Mouse (Mus musculus): ENCODE measurements around the gene Rpl19.

Gene Rpl19

DNA sequence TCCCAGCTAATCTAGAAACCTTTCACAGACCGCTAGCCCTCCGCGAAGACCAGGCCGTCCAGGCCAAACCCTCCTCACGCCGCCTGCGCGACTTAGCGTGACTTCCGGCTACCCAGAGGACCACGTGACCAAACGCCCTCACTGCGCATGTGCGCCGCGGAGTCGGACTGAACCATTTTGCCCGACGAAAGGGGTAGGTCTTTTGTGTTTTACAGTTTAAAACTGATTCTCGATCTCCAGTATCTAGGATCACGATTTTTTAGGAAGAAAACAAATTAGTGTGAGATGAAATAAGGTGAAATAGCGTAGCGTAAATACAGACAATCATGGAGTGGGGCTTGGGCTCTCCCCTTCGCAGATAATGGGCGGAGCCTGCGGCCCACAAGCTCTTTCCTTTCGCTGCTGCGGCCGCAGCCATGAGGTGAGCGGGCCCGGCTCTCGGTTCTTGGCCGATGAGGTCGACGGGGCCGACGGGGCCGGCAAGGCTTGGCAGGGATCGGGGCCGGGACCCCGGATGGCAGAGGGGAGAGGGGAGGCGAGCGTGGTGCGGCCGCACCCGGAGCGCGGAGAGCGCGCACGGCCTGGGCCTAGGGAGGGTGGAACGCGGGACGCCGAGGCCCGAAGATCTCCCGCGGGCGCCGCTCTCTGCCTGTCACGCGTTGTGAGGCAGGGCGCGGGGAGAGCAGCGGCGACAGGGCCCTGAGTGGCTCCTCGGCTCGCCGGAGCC lies at the start of gene Rpl19:
Gene Rpl19, plus strand, starts transcription at position 141 of the 727 bp plus-strand sequence.
- peak; percentile 85 for DNase-seq (ENCODE audit: low read depth, low spot score)

DNA sequence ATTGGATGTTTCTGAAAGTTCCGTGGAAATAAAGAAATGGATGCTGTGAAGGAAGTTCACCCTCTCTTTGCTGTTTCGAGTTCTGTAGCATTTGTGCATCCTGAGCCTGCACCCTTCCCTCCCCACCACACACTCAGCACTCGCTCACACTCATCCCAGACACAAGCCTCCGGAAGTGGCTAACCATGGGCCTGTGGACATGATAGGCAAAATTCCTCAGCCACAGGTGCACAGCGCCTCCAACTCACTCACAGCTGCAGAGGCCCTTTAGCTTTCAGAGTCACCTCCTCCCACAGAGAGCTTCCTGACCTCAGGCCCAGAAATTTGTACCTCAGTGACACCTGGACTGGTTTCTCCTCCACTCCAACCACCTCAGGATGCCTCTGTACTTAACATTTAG lies 48.7 kb upstream of the Rpl19 start:
- no peak for DNase-seq (ENCODE audit: low read depth, low spot score)

DNA sequence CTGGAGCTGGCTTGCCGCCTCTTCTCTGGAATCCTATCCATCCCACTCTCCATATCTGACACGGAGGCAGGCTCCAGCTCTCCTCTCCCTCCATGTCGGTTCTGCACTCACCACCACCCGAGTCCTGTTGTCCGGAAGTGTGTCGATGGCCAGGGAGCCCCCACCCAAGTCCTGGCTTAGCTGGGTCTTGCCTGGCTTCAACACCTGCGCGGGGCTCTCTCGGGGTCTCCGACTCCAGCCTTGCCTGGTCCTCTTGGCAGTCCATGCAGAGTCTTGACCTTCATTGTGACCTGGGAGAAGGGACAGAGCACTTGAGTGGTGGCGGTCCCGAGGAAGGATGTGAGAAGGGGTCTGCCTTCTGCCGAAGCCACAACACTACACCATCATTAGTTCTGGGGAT lies 48.1 kb upstream of the Rpl19 start:
- DNase-seq (ENCODE audit: low read depth, low spot score) = no peak

DNA sequence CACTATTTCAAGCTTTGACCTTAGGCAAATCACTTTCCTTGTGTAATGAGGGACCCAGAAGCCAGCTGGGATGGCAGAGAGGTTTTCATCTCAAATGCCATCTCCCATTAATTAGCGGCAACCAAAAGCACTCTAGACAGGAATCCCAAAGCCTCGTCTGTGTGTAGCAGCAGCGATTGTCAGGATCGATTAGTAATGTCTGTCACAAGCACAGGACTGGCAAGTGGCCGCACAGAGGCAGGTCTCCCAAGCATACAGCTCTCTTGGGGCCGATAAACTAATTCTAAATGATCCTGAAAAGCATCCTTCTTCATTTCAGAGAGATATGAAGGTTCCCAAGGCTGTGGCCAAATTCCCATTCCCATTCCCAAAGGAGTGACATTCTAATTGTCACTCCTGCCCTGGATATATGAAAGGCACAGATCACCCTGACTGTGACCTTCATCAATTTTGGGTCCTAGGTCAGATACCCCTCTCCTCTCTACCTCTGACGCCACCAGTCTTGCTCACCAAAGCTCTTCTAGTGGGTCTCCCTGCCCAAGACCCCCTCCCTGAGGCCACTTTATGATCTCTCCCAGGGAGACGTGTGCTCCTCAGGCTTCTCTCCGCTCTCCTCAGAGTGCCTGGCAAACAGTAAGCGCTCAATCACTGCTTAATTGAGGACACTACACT lies 46.5 kb upstream of the Rpl19 start:
- DNase-seq (ENCODE audit: low read depth, low spot score) = no peak

DNA sequence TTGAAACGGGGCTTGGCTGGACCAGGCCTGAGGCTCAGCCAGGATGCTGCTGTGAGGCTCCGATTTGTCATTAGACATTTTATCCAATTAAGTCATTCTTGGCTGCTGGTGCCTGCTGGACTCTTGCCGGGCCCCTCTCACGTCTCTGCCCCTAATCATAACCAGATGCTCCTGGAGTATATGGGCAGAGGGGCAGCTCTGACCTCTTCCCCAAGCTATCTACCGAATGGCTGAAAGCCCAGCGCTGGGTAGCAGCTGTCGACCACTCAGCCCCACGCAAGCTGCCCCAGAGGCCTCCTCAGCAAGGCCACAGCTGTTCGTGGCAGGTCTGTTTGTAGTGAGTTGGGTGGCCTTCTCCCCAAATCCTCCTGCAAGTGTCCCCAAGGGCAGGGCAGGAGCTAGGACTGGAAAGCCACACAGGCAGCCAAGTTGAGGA lies 46.0 kb upstream of the Rpl19 start:
- DNase-seq (ENCODE audit: low read depth, low spot score) = no peak

DNA sequence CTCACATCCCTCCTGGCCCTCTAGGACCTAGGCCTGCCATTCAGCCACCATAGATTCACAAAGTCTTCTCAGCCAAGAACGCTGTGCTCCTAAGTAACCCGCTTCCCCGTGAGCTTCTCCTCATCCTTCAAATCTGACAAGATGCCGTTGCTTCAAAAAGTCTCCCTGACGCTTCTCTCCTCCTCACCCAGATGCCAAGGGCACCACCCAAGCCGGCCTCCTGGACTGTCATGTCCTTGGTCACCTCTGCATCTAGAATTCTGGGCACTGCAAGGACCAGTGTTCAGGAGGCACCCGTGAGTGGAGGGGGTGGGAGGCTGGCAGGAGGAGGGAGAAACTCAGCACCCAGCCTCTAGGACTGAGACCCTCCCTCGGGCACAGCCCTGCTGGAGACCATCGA lies 43.8 kb upstream of the Rpl19 start:
- DNase-seq (ENCODE audit: low read depth, low spot score) = no peak

DNA sequence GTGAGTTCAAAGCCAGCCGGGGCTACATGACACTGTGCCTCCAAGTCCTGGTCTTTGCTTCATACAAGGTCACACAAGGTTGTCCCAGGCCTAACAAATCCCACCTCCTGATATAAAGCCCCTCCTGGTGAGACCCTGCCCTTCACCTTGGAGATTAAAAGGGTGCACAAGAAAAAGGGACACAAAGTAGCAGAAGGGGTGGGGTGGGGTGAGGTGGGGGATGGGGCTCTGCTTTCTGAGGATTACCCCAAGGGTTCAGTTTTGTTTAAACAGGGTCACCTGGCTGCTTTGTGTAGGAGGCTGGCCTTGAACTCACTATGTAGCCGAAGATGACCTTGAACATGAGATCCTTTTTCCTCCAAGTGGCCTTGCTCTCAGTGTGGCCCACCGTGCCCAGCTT lies 43.0 kb upstream of the Rpl19 start:
- no peak for DNase-seq (ENCODE audit: low read depth, low spot score)

DNA sequence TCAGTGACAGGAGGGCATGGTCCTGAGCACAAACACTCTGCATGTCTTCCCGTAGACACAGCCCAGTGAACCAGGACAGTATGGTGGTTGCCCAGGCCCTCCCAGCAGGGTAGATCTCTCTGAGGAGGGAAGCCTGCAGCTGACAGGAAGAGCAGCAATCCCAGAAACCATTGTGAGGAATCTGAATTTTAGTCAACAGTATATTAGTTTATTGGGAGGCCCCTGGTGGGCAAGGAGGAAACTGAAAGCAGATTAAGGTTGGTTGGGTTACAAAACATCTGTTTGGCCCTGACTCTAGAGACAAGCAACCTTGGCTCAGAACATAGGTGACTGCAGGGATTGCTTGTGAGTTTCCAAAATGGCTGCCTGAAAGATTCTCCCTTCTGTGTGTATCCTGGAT lies 42.5 kb upstream of the Rpl19 start:
- no peak for DNase-seq (ENCODE audit: low read depth, low spot score)

DNA sequence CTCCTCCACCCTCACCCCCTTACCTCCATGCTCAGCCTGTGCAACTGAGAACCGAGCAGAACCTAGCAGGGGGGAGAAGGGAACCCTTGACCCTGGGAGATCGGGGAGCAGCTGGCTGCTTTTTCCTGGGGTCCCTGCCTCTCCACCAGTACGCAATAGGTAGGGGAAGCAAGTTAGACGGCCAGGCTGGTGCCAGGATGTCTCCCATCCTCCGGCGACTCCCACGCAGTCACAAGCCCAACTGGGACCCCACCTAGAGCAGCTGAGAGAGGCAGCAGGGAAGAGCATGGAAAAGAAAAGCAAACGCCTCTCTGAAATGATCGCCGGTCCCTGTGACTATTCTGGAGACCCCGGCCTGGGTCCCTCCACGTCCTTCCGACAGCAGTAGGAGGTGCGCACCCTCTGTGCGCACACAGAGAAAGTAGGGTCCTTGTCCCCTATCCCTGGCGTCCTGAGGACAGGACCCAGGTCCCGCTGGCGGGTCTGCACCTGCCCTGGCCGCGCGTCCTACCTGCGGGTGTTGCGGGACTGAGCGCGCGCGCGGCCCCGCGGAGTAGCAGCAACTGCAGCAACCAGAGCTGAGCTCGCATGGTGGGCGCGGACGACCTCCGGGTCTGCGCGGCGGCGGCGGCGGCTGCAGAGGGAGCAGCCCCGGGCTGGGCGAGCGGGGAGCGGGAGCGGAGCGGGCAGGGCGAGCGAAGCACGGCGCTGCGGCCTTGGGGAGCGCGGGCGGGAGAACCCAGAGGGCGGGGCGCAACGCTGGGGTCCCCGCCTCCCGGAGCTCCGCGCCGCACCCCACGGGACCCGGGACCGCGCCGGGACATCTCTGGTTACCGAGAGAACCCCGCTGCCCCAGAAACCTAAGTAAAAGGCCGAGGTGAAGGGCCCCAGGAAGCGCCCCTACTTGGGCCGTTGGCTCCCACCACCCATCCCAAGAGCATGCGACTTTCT lies 40.5 kb upstream of the Rpl19 start, which contains the start of gene Plxdc1:
Gene Plxdc1, minus strand, starts transcription at position 718 of the 951 bp plus-strand sequence.
- DNase-seq (ENCODE audit: low read depth, low spot score) = no peak

DNA sequence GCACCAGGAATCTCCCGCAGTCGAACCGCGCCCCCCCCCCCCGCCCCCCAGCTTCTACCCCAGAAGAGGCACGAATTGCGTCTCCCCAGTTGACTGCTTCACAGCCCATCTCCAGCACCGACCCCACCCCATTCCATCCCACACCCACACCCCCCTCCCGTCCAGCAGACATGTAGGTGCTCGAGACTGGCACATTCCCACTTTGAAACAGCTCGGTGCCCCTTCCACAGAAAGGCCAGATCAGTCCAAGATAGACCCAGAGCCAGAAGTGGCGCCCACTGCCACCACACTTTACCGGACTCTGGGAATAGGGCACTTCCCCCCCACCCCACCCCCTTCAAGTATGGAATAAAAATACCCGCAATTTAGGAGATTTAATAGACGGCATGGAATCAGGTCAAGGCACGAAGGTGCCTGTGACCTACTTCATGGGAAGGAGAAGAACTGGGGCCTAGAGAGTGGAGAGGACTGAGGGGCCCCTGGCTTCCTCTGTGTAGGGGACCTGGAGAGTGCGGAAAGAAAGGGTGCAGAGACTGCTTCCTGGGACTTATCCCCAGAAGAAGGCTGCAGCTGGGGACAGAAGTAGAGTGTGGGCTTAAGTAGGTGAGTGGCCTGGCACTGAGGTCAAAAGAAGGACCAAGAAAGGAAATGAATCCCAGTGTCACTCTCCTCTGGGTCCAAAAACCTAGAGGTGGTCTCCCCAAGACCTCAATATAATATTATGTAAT lies 39.6 kb upstream of the Rpl19 start:
- no peak for DNase-seq (ENCODE audit: low read depth, low spot score)

DNA sequence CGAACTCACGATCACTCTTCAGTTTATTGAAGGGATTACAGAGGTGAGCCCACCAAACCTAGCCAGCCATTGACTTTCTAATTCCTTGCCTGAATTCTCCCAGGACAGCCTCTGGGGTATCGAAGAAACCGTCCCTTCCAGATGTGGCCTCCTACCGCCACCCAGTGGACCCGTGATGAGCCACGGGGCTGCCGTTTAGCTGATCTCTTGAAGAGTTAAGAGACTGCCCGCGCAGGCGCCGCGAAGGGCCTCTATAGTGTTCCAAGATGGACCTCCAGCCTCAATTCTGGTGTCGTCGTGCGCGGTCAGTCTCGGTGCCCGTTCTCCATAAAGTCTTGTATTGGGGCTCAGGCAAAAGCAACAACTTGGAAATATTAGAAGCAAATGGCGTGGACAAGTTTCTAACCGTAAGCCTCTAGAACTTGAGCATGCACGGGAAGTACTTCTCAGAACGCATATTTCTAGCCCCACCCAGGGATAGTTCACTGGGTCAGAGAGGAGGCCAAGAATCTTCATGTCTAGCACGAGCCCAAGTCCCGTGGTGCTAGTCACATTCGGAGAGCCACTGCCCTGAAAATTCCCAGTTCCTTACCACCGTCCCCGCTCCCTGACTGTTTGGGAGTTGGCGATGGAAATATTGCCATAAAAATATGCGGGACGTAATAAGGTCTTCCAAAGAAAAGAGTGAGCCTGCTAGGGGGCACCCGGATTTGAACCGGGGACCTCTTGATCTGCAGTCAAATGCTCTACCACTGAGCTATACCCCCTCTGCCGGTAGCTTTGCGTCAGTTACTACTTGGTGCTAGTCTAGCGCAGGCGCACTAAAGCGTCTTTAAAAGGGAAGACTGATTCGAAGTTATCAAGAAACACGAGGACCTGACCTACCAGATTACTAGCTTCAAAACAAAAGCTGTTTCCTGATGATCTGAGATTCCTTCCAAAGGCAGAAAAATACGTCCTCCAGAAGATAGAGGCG lies 38.7 kb upstream of the Rpl19 start:
- peak; percentile 86 for DNase-seq (ENCODE audit: low read depth, low spot score)

DNA sequence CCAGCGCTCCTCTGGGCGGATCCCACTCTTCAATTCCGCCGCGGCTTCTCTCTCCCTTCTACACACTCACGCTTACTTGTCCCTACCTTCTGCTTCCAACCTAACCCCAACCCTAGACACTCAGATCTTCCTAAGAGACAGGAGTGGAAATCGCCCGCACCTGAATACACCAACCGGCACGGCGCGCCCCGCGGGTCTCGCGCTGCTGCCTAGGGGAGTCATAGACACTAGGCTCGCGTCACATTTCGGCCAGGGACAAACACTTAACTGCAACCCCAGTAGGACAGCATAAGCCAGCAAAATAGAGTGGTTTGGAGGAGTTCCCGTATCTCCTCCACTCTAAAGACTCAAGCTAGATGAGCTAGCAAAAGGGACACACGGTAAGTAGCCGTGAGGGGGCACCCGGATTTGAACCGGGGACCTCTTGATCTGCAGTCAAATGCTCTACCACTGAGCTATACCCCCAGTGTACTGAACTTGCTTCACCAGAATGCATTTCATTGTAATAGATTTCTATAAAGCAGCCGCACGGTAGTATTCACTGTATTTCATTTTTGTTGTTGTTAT lies 37.9 kb upstream of the Rpl19 start:
- DNase-seq (ENCODE audit: low read depth, low spot score) = peak; percentile 83

DNA sequence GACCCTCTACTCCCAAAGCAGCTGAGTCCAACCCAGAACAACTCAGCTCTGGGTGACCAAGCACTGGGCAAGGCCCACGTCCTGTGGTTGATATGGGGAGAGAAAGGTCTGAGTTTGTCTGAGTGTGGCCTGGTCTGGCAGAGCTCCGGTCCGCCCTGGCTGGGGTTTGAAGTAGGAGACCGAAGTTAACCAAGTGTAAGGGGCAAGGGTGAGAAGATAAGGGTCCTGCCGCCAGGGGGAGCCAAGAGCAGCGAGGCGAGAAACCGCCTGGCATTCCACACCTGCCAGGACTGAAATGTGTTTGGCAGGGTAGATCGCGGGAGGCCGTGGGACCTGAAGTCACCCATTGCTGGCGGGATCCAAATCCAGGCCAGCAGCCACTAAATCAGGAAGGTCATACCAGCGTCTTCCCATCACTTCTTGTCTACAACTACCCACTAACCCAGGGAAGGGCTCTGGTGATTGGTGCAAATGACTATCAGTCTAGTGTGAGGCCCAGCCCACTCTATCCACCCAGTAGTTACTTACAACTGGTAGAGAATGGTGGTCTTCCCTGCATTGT lies 31.9 kb upstream of the Rpl19 start:
- DNase-seq (ENCODE audit: low read depth, low spot score) = no peak

DNA sequence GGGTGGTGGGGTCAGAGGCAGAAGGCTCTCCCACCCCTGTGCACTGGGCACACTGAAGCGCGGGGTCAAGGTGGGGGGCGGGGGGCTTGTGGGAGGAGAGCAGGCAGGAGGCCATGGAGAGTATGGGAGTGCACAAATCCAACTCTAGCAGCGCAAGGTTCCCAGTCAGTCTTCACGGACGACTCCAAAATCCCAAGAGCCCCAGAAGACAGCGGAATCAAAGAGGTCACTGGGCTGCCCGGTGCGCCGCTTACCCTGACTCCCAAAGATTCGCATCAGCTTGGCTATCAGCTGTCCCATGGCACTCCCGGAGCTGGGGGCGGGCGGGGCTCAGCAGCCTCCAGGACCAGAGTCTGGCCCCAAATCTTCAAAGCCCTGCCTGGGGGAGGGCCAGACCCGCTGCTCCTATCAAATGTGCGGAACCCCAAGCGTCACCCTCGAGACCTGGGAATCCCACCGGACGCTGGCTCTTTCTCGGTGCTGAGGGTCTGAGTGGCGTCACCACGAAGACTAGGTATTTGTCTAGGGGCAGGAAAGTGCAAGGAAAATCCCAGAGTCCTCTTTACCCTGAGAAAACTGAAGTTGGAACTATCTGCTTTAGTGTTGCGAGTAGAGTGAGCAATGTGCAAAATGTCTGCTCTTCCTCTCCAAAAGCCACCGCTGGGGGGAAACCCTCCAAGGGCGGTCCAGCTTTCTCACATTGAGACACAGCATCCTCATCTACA lies 30.8 kb upstream of the Rpl19 start, which contains the start of gene Arl5c:
Gene Arl5c, minus strand, starts transcription at position 618 of the 725 bp plus-strand sequence.
- DNase-seq (ENCODE audit: low read depth, low spot score) = no peak

DNA sequence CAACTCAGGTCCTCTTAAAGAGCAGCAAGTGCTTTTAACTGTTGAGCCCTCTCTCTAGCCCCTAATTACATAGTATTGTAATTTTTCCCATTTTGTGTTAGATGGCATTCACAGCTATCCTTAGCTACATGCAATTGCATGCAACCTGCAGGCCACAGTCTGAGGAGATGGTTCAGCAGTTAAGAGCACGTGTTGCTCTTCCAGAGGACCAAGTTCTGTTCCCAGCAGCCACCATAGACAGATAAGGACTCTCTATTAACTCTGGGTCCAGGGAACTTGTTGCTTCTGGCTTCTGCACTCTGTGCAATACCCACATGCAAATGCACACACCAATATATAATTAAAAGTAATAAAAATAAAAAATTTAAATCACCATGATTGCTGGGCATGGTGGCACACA lies 29.8 kb upstream of the Rpl19 start:
- no peak for DNase-seq (ENCODE audit: low read depth, low spot score)

DNA sequence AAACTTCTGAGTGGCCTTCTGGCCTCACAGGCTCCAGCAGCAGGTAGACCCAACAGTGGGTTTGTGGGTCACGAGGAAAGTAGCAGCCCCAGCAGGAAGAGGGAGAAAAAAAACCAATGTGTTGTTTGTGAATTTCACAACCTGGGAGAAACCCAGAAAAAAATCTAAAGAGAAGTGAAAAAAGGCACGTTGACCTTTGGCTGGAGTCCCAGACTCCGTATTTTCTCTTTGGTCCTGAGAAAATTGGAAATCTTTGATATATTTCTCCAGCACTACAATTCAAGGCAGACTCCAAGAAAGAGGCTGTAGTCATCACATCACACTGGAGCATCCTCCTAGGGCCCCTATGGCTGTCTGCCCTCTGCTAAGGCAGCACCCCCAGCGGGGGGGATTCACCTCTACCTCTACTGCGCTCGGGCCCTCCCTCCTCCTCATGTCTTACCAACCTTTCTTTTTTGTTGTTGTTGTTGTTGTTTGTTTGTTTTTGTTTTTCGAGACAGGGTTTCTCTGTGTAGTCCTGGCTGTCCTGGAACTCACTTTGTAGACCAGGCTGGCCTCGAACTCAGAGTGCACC lies 29.0 kb upstream of the Rpl19 start:
- no peak for DNase-seq (ENCODE audit: low read depth, low spot score)

DNA sequence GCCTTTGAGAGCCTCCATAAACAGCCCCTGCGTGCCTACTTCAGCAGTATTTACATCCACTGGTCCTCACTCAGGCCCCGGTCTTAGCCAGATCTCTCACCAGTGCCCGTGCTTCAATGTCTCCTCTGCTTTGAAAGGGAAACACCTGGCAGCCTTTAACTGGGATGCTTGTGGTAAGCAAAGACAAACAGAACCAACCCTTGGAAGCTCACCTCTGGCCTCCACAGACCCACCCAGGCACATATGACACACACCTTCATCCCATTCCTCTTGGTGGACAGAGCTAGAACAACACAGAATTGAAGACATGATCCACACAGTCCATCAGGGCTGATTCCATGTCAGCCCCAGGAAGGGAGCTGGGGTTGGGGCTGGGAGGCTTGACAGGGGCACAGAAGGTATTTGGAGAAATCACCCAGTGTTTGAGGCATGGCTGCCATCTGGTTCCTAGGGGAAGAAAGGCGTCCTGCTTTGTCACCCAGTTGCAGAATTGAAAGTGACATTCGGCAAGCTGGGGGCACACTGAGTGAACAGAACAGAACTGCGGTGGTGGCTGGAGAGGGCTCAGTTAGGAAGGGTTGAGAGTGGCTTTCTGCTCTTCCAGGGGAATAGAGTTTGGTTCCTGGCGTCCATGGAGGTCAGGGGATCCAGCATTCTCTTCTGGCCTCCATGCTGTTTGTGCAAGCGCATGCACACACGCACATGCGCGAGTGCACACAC lies 28.3 kb upstream of the Rpl19 start:
- no peak for DNase-seq (ENCODE audit: low read depth, low spot score)
